Mouse (Mus musculus) limb, embryonic 13.5 days (tissue): Measurements from ENCODE around the gene 2810459M11Rik. TPM values are rescaled to one million over a fixed set of nuclear protein-coding genes. Genes with fewer than 3 reads are reported as not detected.

ENCODE experiments used
- ATAC-seq: fragments of 200-750 bp; cut with Nextera tagmentation; 2 replicates; pipeline ENCODE4 v1.8.0; 2017; ENCODE audit warnings: low read depth, moderate number of reproducible peaks, moderate TSS enrichment; ENCODE audit not compliant: low FRiP score
- H3K27ac ChIP-seq: fragments of 300-500 bp; sonication (generic); 2 replicates; pipeline ENCODE4 v1.5.1; 2015; ENCODE audit warnings: inconsistent platforms, mild to moderate bottlenecking, moderate library complexity
- H3K27me3 ChIP-seq: fragments of 300-500 bp; sonication (generic); 2 replicates; pipeline ENCODE4 v1.6.1; 2015; ENCODE audit warnings: mild to moderate bottlenecking, inconsistent platforms
- H3K36me3 ChIP-seq: fragments of 300-500 bp; sonication (generic); 2 replicates; pipeline ENCODE4 v1.6.1; 2015; ENCODE audit warnings: inconsistent platforms, mild to moderate bottlenecking, moderate library complexity
- H3K4me1 ChIP-seq: fragments of 300-500 bp; sonication (generic); 2 replicates; pipeline ENCODE4 v1.6.1; 2015; ENCODE audit warnings: inconsistent platforms
- H3K4me2 ChIP-seq: fragments of 300-500 bp; sonication (generic); replicated peaks from 2 replicates; pipeline ENCODE4 v1.6.1; 2015; ENCODE audit warnings: inconsistent platforms, mild to moderate bottlenecking, moderate library complexity
- H3K4me3 ChIP-seq: fragments of 300-500 bp; sonication (generic); 2 replicates; pipeline ENCODE4 v1.5.1; 2015; ENCODE audit warnings: moderate library complexity, mild to moderate bottlenecking, inconsistent platforms
- H3K9ac ChIP-seq: fragments of 300-500 bp; sonication (generic); 2 replicates; pipeline ENCODE4 v1.6.1; 2015; ENCODE audit warnings: mild to moderate bottlenecking, inconsistent platforms
- H3K9me3 ChIP-seq: fragments of 300-500 bp; sonication (generic); 2 replicates; pipeline ENCODE4 v1.6.1; 2016; ENCODE audit warnings: inconsistent platforms
- WGBS: fragments of 180-500 bp; shearing (Covaris S2); methylation state at CpG from one replicate; pipeline ENCODE4 v1.1.7; 2015; 5-methylcytosine and 5-hydroxymethylcytosine counted together
- polyA plus RNA-seq: library from polyadenylated mRNA; unstranded; fragments of >200 nt; fragmentation: Nextera tagmentation; extraction: Ambion mirVana; gene quantifications from 2 replicates; pipeline ENCODE4 v1.2.1, GENCODE M21; 2015

Gene 2810459M11Rik
- polyA plus RNA-seq, 1 experiment from 2014 or later, result 0.31 TPM

- Histone ChIP-seq H3K9ac (peak overlapping the region; percentile 51; the same call in 1 of the 2 replicates), H3K36me3 (no peaks in the 10 kb centered on the region), H3K4me3 (peak overlapping the region; percentile 39), H3K27me3 (no peaks in the 10 kb centered on the region), H3K4me1 (0 out of 2 replicates have a peak, but pooled peaks cover 7% of the 10 kb centered on the region), H3K27ac (no peak overlapping the region), H3K9me3 (no peaks in the 10 kb centered on the region), H3K4me2 (peak overlapping the region; percentile 63)
- 11% methylated on average over 21 of the region's 21 CpGs for WGBS
- peak; percentile 78 for ATAC-seq
Observed at GRCm38 (mm10) chr1:86058856-86059769, 13.4 kb downstream of the 2810459M11Rik start.

GRCm38 (mm10) chr1:86062523-86062922 is 16.9 kb downstream of the 2810459M11Rik start:
- H3K36me3 ChIP-seq, result peaks cover 4% of the 10 kb centered on the region
- no peak overlapping the region for H3K9ac ChIP-seq
- no peaks in the 10 kb centered on the region for H3K9me3 ChIP-seq
- H3K4me3 ChIP-seq, result no peak overlapping the region
- ATAC-seq, result no peak
- H3K4me1 ChIP-seq, result peaks cover 12% of the 10 kb centered on the region
- H3K27ac ChIP-seq, result no peak overlapping the region
- WGBS, result 84% methylated on average over 6 of the region's 6 CpGs
- no peaks in the 10 kb centered on the region for H3K27me3 ChIP-seq
- H3K4me2 ChIP-seq, result no peak overlapping the region

GRCm38 (mm10) chr1:86064271-86064991 is 18.8 kb downstream of the 2810459M11Rik start, which contains the start of gene Psmd1:
Psmd1 (plus strand) TSS chr1:86064387.
- under 1% methylated on average over 47 of the region's 47 CpGs for WGBS
- peak within 1 kb of the TSS; percentile 72 for H3K27ac ChIP-seq
- no peaks in the 10 kb centered on the region for H3K27me3 ChIP-seq
- peaks cover 10% of the 10 kb centered on the region for H3K4me1 ChIP-seq
- peak within 1 kb of the TSS; percentile 93 for H3K4me2 ChIP-seq
- no peaks in the 10 kb centered on the region for H3K9me3 ChIP-seq
- H3K36me3 ChIP-seq, result peaks cover 4% of the 10 kb centered on the region
- peak within 1 kb of the TSS; percentile 98 for H3K4me3 ChIP-seq
- H3K9ac ChIP-seq, result peak within 1 kb of the TSS; percentile 99
- ATAC-seq, result peak; percentile 95

GRCm38 (mm10) chr1:86076565-86076964 is 30.9 kb downstream of the 2810459M11Rik start:
- 94% methylated on average over 2 of the region's 2 CpGs for WGBS
- ATAC-seq, result no peak
- no peaks in the 10 kb centered on the region for H3K27me3 ChIP-seq

GRCm38 (mm10) chr1:86094413-86094812 is 48.8 kb downstream of the 2810459M11Rik start:
- H3K4me2 ChIP-seq, result no peak overlapping the region
- peaks cover 74% of the 10 kb centered on the region for H3K36me3 ChIP-seq
- no peaks in the 10 kb centered on the region for H3K27me3 ChIP-seq
- no peak overlapping the region for H3K27ac ChIP-seq
- WGBS, result 84% methylated on average over 7 of the region's 7 CpGs
- no peak overlapping the region for H3K4me3 ChIP-seq
- H3K9ac ChIP-seq, result no peak overlapping the region
- H3K4me1 ChIP-seq, result no peaks in the 10 kb centered on the region
- no peaks in the 10 kb centered on the region for H3K9me3 ChIP-seq
- ATAC-seq, result no peak

More at GRCm38 (mm10) chr1:86076565-86076964, 30.9 kb downstream of the 2810459M11Rik start:
- H3K36me3 ChIP-seq, result peaks cover 80% of the 10 kb centered on the region
- H3K4me2 ChIP-seq, result no peak overlapping the region
- H3K4me1 ChIP-seq, result no peaks in the 10 kb centered on the region
- H3K4me3 ChIP-seq, result no peak overlapping the region
- H3K27ac ChIP-seq, result no peak overlapping the region
- H3K9me3 ChIP-seq, result no peaks in the 10 kb centered on the region; the same call in 1 of the 2 replicates
- no peak overlapping the region for H3K9ac ChIP-seq

- Histone ChIP-seq H3K36me3 (peaks cover 23% of the 10 kb centered on the region), H3K27ac (no peak overlapping the region), H3K9ac (no peak overlapping the region), H3K4me3 (no peak overlapping the region), H3K27me3 (no peaks in the 10 kb centered on the region), H3K9me3 (no peaks in the 10 kb centered on the region), H3K4me2 (no peak overlapping the region), H3K4me1 (no peaks in the 10 kb centered on the region)
- ATAC-seq, result no peak
- WGBS, result 91% methylated on average over 1 of the region's 1 CpGs
Observed at GRCm38 (mm10) chr1:86105054-86105453, 59.4 kb downstream of the 2810459M11Rik start.

Other genes starting within 250 kb of the 2810459M11Rik start
- 289 and 290 TPM in 2 replicates for gene Itm2c, start 151.6 kb upstream of the 2810459M11Rik start, polyA plus RNA-seq
- 0.56 and 0.77 TPM in 2 replicates for gene 4933407L21Rik, start 117.4 kb upstream of the 2810459M11Rik start, polyA plus RNA-seq
- 0.10 TPM in 1 of 2 replicates, not detected in the other for gene Gpr55, start 84.9 kb upstream of the 2810459M11Rik start, polyA plus RNA-seq
- not detected in 2 replicates for gene Spata3, start 29.0 kb upstream of the 2810459M11Rik start, polyA plus RNA-seq
- gene Psmd1, start 18.5 kb downstream of the 2810459M11Rik start, polyA plus RNA-seq, result 179 TPM in 2 replicates
- gene Htr2b, start 66.1 kb downstream of the 2810459M11Rik start, polyA plus RNA-seq, result 0.55 and 1.0 TPM in 2 replicates
- gene Gm21972, start 87.8 kb downstream of the 2810459M11Rik start, polyA plus RNA-seq, result 0.28 TPM in 1 of 2 replicates, not detected in the other
- 28.3 and 30.4 TPM in 2 replicates for gene Armc9, start 108.9 kb downstream of the 2810459M11Rik start, polyA plus RNA-seq